Mouse (Mus musculus): ENCODE measurements around the gene Btn2a2.
"Not testable (repeated sequence)": the region's sequence is repeated elsewhere in the genome, so short reads cannot be mapped to it uniquely, and the experiment has no call there.

DNA sequence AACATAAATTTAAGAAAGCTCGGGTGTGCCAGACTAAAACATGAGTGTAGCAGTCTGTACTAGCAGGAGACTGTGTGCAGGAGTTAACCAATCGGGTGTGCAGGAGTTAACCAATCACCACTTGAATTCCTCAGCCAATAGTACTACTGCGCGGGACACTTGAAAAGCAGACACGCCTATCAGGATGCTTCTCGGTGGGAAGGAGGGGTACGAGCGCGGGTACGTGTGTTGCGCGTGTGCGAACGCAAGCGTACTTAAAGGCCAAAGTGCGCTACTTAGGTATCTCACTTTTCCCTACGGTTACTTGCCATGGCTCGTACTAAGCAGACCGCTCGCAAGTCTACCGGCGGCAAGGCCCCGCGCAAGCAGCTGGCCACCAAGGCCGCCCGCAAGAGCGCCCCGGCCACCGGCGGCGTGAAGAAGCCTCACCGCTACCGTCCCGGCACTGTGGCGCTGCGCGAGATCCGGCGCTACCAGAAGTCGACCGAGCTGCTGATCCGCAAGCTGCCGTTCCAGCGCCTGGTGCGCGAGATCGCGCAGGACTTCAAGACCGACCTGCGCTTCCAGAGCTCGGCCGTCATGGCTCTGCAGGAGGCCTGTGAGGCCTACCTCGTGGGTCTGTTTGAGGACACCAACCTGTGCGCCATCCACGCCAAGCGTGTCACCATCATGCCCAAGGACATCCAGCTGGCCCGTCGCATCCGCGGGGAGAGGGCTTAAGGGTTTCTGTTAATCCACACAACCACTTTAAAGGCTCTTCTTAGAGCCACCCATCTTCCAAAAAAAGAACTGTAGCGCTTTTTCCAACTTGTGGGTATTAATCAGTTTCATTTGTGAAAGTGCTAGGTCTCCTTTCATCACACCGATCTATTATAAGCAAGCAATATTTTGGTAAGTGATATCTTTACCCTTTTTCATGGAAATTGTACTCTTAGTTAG, 46.7 kb upstream of the Btn2a2 start, which contains the start of gene Hist1h3g:
- TF ChIP-seq CTCF (IDR thresholded peaks at IDR 0.05; ENCODE audit: borderline replicate concordance, control insufficient read depth, extremely low read depth, insufficient read depth, low read length, poor library complexity): not testable (repeated sequence)
- peak; percentile 69; the same call in 1 of the 2 replicates for TF ChIP-seq POLR2A (IDR thresholded peaks at IDR 0.05; ENCODE audit: control insufficient read depth, extremely low read depth, insufficient read depth, low read length, poor library complexity)

Data from thymus, adult 2 months (tissue).